Mouse (Mus musculus): ENCODE data around the gene Cyp46a1.

The Cyp46a1 gene

DNA sequence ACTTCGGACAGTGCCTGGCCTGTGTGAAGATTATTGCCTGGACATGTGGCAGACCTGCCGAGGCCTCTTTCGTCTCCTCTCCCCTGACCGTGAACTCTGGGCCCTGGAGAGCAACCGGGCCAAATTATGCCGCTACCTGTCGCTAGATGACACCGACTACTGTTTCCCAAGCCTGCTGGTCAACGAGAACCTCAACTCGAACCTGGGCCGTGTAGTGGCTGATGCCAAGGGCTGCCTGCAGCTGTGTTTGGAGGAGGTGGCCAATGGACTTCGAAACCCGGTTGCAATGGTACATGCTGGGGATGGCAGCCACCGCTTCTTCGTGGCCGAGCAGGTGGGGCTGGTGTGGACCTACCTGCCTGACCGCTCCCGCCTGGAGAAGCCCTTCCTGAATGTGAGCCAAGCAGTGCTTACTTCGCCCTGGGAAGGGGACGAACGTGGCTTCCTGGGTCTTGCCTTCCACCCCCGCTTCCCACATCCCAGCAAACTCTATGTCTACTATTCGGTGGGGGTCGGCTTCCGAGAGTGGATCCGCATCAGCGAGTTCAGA, 22.4 kb upstream of the Cyp46a1 start:
- in situ Hi-C loops (cut with MboI, MseI) = loop anchor here in 1 of 2 experiments (10.0 kb wide), 1 partner anchor 1163 kb away; no protein-coding TSS in a partner anchor

GRCm38 (mm10) chr12:108312432-108312851, 21.7 kb upstream of the Cyp46a1 start:
- in situ Hi-C loops (cut with MboI, MseI) = loop anchor here in 1 of 2 experiments (10.0 kb wide), 1 partner anchor 1162 kb away; no protein-coding TSS in a partner anchor

DNA sequence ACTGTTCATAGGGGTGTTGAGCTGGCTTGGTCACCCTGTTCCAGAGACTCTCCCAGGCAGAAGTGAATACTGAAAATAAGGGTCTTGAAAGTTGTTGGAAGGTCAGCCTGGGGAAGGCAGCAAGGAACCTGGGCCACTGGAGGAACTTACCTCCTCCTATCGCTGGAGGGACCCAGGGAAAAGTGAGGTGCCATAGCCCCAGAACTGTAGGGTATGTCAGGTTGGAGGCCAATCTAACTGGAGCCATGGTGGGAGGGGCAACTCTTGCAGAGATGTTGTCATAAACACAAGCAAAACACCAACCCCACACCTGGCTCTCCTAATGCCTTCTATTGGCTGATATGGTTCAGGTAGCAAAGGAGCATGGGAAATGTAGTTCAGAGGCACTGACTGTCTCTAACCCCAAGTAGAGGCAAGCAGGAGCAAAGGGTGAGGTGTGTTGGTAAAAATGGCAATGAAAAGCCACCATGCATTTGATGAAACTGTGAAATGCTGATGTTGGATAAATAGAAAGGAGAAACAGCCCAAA, 20.9 kb upstream of the Cyp46a1 start:
- in situ Hi-C loops (cut with MboI, MseI) = loop anchor here in 1 of 2 experiments (10.0 kb wide), 1 partner anchor 1161 kb away; no protein-coding TSS in a partner anchor

DNA sequence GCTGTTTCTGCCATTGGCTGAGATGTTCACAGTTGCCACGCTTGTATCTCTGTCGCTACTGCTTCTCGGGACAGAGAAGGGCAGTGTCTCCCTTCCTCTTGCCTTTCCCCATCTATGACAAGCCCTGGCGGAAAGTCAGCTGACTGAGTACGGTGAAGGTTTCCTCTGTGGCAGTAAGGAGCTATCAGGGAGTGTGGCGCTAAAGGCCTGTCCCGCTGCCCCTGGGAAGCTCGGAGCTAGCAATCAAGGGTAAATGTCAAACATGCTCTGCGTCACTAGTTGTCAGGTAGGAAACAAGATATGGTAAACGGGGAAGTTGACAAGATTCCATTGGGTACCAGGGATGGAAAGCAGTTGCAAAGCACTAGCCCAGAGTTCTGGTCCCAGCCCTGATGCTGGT, 18.4 kb upstream of the Cyp46a1 start:
- in situ Hi-C loops (cut with MboI, MseI) = loop anchor here in 1 of 2 experiments (10.0 kb wide), 1 partner anchor 1159 kb away; no protein-coding TSS in a partner anchor

GRCm38 (mm10) chr12:108316655-108317054, 17.5 kb upstream of the Cyp46a1 start:
- in situ Hi-C loops (cut with MboI, MseI) = loop anchor here in 1 of 2 experiments (10.0 kb wide), 1 partner anchor 1158 kb away; no protein-coding TSS in a partner anchor

- in situ Hi-C loops (cut with MboI, MseI) = loop anchor here in 1 of 2 experiments (10.0 kb wide), 1 partner anchor 1158 kb away; no protein-coding TSS in a partner anchor
These were observed 16.9 kb upstream of the Cyp46a1 start for GRCm38 (mm10) chr12:108317201-108317738.

- in situ Hi-C loops (cut with MboI, MseI) = loop anchor here in 1 of 2 experiments (10.0 kb wide), 1 partner anchor 1157 kb away; no protein-coding TSS in a partner anchor
These were observed 16.3 kb upstream of the Cyp46a1 start for GRCm38 (mm10) chr12:108317826-108318430.

DNA sequence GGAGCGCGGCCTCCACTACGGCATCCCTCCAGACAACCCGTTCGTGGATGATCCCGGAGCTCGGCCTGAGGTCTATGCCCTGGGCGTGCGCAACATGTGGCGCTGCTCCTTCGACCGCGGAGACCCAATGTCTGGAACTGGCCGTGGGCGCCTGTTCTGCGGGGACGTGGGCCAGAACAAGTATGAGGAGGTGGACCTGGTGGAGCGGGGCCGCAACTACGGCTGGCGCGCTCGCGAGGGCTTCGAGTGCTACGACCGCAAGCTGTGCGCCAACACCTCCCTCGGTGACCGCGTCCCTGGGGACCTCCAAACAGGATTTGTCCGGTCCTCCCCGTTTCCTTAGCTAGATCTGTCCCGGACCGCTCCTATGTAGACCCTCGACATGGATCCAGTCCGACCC, 15.7 kb upstream of the Cyp46a1 start:
- in situ Hi-C loops (cut with MboI, MseI) = loop anchor here in 1 of 2 experiments (10.0 kb wide), 1 partner anchor 1156 kb away; no protein-coding TSS in a partner anchor

- in situ Hi-C loops (cut with MboI, MseI) = no loop called here
These were observed 14.1 kb upstream of the Cyp46a1 start for GRCm38 (mm10) chr12:108320096-108320495.

DNA sequence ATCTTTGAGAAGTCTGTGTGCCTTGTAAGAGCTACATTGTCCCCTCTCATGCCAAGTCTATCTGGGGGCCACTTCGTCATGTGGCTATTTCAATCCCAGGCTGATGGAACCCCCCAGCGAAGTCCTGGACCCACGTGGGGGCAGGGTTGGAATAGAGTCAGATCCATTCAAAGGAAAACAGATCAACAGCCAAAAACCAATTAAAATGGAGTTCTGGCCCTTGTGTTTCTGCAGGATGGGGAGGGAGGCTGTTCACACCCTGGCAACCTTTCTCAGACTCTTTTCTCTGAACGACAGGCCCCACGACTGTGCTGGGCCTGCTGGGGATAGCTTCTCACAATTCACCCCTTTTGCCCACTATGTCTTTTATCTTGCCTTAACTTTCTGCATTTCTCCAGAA, 7.8 kb upstream of the Cyp46a1 start:
- in situ Hi-C loops (cut with MboI, MseI) = no loop called here

GRCm38 (mm10) chr12:108327889-108328491, 6.2 kb upstream of the Cyp46a1 start:
- in situ Hi-C loops (cut with MboI, MseI) = no loop called here

- in situ Hi-C loops (cut with MboI, MseI) = no loop called here
These were observed 1.1 kb upstream of the Cyp46a1 start for GRCm38 (mm10) chr12:108333056-108333455.

- in situ Hi-C loops (cut with MboI, MseI) = no loop called here
These were observed 699 bp upstream of the Cyp46a1 start for GRCm38 (mm10) chr12:108333481-108333882.

DNA sequence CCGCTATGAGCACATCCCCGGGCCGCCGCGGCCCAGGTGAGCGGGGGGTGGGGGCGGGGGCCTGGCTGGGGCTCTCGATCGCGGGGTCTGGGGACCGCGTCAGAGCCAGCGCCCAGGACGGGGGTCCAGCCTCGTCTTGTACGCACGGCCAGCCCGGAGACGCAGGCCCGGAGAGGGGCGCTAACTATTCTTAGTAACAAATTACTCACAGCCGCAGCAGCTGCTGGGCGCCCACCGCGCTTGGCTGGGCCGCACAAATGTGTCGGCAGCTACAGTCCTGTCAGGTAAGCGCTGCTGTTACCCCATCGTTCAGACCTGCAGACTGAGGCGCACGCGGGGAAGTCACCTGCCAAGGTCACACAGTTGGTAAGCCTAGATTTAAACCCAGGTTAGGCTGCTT, 348 bp downstream of the Cyp46a1 start:
- in situ Hi-C loops (cut with MboI, MseI) = no loop called here

GRCm38 (mm10) chr12:108338572-108339190, 4.5 kb downstream of the Cyp46a1 start:
- in situ Hi-C loops (cut with MboI, MseI) = no loop called here

DNA sequence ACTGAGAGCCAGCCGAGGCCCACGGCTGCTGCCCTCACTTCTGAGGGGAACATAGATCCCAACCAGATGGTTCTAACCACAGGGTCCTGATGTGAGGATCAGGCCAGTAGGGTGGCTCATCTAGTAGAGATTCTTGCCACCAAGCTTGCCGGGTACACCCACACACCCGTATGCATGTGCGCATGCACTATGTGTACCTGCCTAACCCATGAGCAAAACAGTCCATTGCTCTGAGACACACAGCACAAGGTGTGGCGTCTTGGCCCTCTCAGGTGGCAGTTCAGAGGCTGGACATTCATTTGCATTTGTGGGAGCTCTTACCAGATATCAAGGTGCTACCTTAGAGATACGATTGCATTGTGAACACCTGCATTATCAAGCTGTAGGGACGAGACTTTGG, 14.0 kb downstream of the Cyp46a1 start:
- in situ Hi-C loops (cut with MboI, MseI) = no loop called here

GRCm38 (mm10) chr12:108349026-108349425, 14.8 kb downstream of the Cyp46a1 start:
- in situ Hi-C loops (cut with MboI, MseI) = no loop called here

GRCm38 (mm10) chr12:108350931-108351330, 16.8 kb downstream of the Cyp46a1 start:
- in situ Hi-C loops (cut with MboI, MseI) = loop anchor here in 1 of 2 experiments (25.0 kb wide), 1 partner anchor 1536 kb away; no protein-coding TSS in a partner anchor

- in situ Hi-C loops (cut with MboI, MseI) = loop anchor here in 1 of 2 experiments (25.0 kb wide), 1 partner anchor 1535 kb away; no protein-coding TSS in a partner anchor
These were observed 18.4 kb downstream of the Cyp46a1 start for GRCm38 (mm10) chr12:108352371-108353136.

DNA sequence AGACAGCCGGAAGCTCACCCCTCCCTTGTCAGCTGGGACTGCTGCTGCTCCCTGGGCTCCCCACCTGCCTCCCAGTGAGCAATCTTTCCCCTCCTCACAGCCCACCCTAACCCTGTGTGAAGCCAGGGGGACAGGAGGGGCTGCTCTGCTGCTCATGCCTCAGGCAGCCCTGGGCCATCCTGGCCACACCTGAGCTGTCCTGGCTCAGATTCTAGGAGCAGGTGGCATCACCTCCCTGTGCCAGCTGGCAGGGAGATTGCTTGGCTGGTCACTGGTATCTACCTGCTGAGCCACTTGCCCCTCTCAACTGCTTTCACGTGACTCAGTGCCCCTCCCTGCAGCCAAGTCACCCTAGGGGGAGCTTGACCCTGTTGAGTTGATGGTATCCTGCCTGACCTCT, 20.1 kb downstream of the Cyp46a1 start:
- in situ Hi-C loops (cut with MboI, MseI) = loop anchor here in 1 of 2 experiments (25.0 kb wide), 1 partner anchor 1533 kb away; no protein-coding TSS in a partner anchor
